Comparison of ENCODE assay signal across 24 mouse cellular contexts in genomic region chr5:91047987-91048386, GRCm38 (mm10). TPM values are rescaled to one million over a fixed set of nuclear protein-coding genes. Genes with fewer than 3 reads are reported as not detected.
A peak's percentile ranks its signal among the peaks of the same experiment; 100 is the strongest.
DNase-seq lines count a peak whose midpoint lies in the region; ATAC-seq and TF ChIP-seq lines count a peak whose summit lies in the region.
"Had no signal": no experiment of that assay in that cellular context is flagged by ENCODE, and none has a peak within 500 bp of the region (broad histone marks: within the 10 kb centered on the region; RNA-seq: fewer than 3 reads in every experiment).

No protein-coding gene starts in this region.

- no peak overlapping the region for H3K4me2 ChIP-seq in intestine, embryonic 15.5 days (replicated peaks)
- no peak overlapping the region for H3K4me2 ChIP-seq in intestine, postnatal 0 days (replicated peaks; ENCODE audit: low read depth)
- H3K4me2 ChIP-seq in lung, embryonic 15.5 days, result no peak overlapping the region
- no peak overlapping the region for H3K4me2 ChIP-seq in intestine, embryonic 16.5 days (ENCODE audit: low read depth, low read length)
- no peak overlapping the region for H3K4me2 ChIP-seq in forebrain, embryonic 13.5 days
- H3K4me2 ChIP-seq: heart, embryonic 11.5 days; hindbrain, embryonic 13.5 days had no signal

- peak; percentile 67 for ATAC-seq in intestine, embryonic 15.5 days
- no peak for ATAC-seq in intestine, postnatal 0 days
- peak; percentile 49; the same call in 1 of the 2 replicates for ATAC-seq in lung, embryonic 15.5 days (ENCODE audit: borderline replicate concordance, extremely low read depth, low FRiP score, low TSS enrichment)
- peak; percentile 77 for ATAC-seq in intestine, embryonic 16.5 days
- ATAC-seq in forebrain, embryonic 13.5 days, result no peak
- ATAC-seq: activated CD4-positive, CD25-positive, alpha-beta regulatory T cell, adult 4 months; forebrain, embryonic 14.5 days; forebrain, postnatal 0 days; hindbrain, embryonic 16.5 days had no signal

- H3K9me3 ChIP-seq in intestine, embryonic 15.5 days, result no peaks in the 10 kb centered on the region
- no peaks in the 10 kb centered on the region for H3K9me3 ChIP-seq in intestine, postnatal 0 days (ENCODE audit: control insufficient read depth)
- no peaks in the 10 kb centered on the region for H3K9me3 ChIP-seq in lung, embryonic 15.5 days
- no peaks in the 10 kb centered on the region for H3K9me3 ChIP-seq in intestine, embryonic 16.5 days (ENCODE audit: control insufficient read depth, low read length)
- no peaks in the 10 kb centered on the region for H3K9me3 ChIP-seq in forebrain, embryonic 13.5 days (replicated peaks)
- H3K9me3 ChIP-seq: forebrain, embryonic 10.5 days; hindbrain, embryonic 13.5 days had no signal

- no peaks in the 10 kb centered on the region for H3K27me3 ChIP-seq in intestine, embryonic 15.5 days (replicated peaks)
- H3K27me3 ChIP-seq in intestine, postnatal 0 days (replicated peaks; ENCODE audit: control insufficient read depth, insufficient read depth, low read length), result no peaks in the 10 kb centered on the region
- H3K27me3 ChIP-seq in lung, embryonic 15.5 days, result no peaks in the 10 kb centered on the region
- no peaks in the 10 kb centered on the region for H3K27me3 ChIP-seq in intestine, embryonic 16.5 days (replicated peaks; ENCODE audit: control insufficient read depth, insufficient read depth, low read length)
- no peaks in the 10 kb centered on the region for H3K27me3 ChIP-seq in forebrain, embryonic 13.5 days
- H3K27me3 ChIP-seq: hindbrain, embryonic 13.5 days had no signal

- DNase-seq in lung, postnatal 4 days, result no peak
- DNase-seq: adrenal gland, adult 8-10 months; adrenal gland, postnatal 25 days; cerebellum, adult 11-12 months; cerebellum, adult 8-10 months; cerebellum, postnatal 10 days; cerebellum, postnatal 36 days; forebrain, postnatal 0 days; gastrocnemius, adult 2 months; gastrocnemius, postnatal 14 days; heart, adult 11 months had no signal

- H3K36me3 ChIP-seq in intestine, embryonic 15.5 days, result no peaks in the 10 kb centered on the region
- H3K36me3 ChIP-seq in intestine, postnatal 0 days (ENCODE audit: control insufficient read depth, insufficient read depth), result no peaks in the 10 kb centered on the region
- no peaks in the 10 kb centered on the region for H3K36me3 ChIP-seq in lung, embryonic 15.5 days
- no peaks in the 10 kb centered on the region for H3K36me3 ChIP-seq in intestine, embryonic 16.5 days (ENCODE audit: control insufficient read depth, insufficient read depth, low read length)
- H3K36me3 ChIP-seq in forebrain, embryonic 13.5 days (ENCODE audit: poor library complexity, severe bottlenecking), result no peaks in the 10 kb centered on the region
- H3K36me3 ChIP-seq: forebrain, embryonic 10.5 days; hindbrain, embryonic 13.5 days had no signal

- 42% methylated on average over 6 of the region's 6 CpGs for WGBS in intestine, embryonic 15.5 days
- WGBS in intestine, postnatal 0 days, result 48% methylated on average over 6 of the region's 6 CpGs
- WGBS in lung, embryonic 15.5 days, result 40% methylated on average over 6 of the region's 6 CpGs
- 48% methylated on average over 6 of the region's 6 CpGs for WGBS in intestine, embryonic 16.5 days
- WGBS in forebrain, embryonic 13.5 days, result 85% methylated on average over 6 of the region's 6 CpGs

- no peak overlapping the region for H3K27ac ChIP-seq in intestine, embryonic 15.5 days
- H3K27ac ChIP-seq in intestine, postnatal 0 days (ENCODE audit: low read depth, low read length), result no peak overlapping the region
- no peak overlapping the region for H3K27ac ChIP-seq in lung, embryonic 15.5 days
- no peak overlapping the region for H3K27ac ChIP-seq in intestine, embryonic 16.5 days (ENCODE audit: low read length)
- H3K27ac ChIP-seq in forebrain, embryonic 13.5 days, result no peak overlapping the region
- H3K27ac ChIP-seq: forebrain, embryonic 10.5 days; gastrocnemius, adult 2 months; hindbrain, embryonic 13.5 days had no signal

- no peak for TF ChIP-seq CTCF in intestine, postnatal 0 days (IDR thresholded peaks at IDR 0.05; ENCODE audit: low read depth)

- H3K9ac ChIP-seq in intestine, embryonic 15.5 days, result no peak overlapping the region
- H3K9ac ChIP-seq in intestine, postnatal 0 days (ENCODE audit: low read depth, low read length), result no peak overlapping the region
- no peak overlapping the region for H3K9ac ChIP-seq in lung, embryonic 15.5 days
- no peak overlapping the region for H3K9ac ChIP-seq in intestine, embryonic 16.5 days (ENCODE audit: low read depth, low read length)
- H3K9ac ChIP-seq in forebrain, embryonic 13.5 days, result no peak overlapping the region
- H3K9ac ChIP-seq: forebrain, postnatal 0 days; hindbrain, embryonic 13.5 days had no signal

- H3K4me3 ChIP-seq in intestine, embryonic 15.5 days (replicated peaks), result no peak overlapping the region
- H3K4me3 ChIP-seq in intestine, postnatal 0 days (ENCODE audit: low read depth, low read length), result no peak overlapping the region
- H3K4me3 ChIP-seq in lung, embryonic 15.5 days, result no peak overlapping the region
- no peak overlapping the region for H3K4me3 ChIP-seq in intestine, embryonic 16.5 days (ENCODE audit: low read length)
- H3K4me3 ChIP-seq in forebrain, embryonic 13.5 days, result no peak overlapping the region
- H3K4me3 ChIP-seq: forebrain, embryonic 10.5 days; gastrocnemius, adult 2 months; hindbrain, embryonic 13.5 days had no signal

- no peaks in the 10 kb centered on the region for H3K4me1 ChIP-seq in intestine, embryonic 15.5 days (replicated peaks)
- H3K4me1 ChIP-seq in intestine, postnatal 0 days (replicated peaks; ENCODE audit: control insufficient read depth, insufficient read depth, low read length), result no peaks in the 10 kb centered on the region
- no peaks in the 10 kb centered on the region for H3K4me1 ChIP-seq in lung, embryonic 15.5 days
- H3K4me1 ChIP-seq in intestine, embryonic 16.5 days (ENCODE audit: control insufficient read depth, insufficient read depth, low read length), result no peaks in the 10 kb centered on the region
- no peaks in the 10 kb centered on the region for H3K4me1 ChIP-seq in forebrain, embryonic 13.5 days
- H3K4me1 ChIP-seq: forebrain, embryonic 10.5 days; hindbrain, embryonic 13.5 days had no signal

RNA-seq across cellular contexts. Expression of gene Epgn, which starts 20.7 kb away (rescaled TPM):
- polyA plus RNA-seq in intestine, embryonic 15.5 days (2015; fragmentation: Nextera tagmentation; extraction: Ambion mirVana), result not detected in 2 replicates
- polyA plus RNA-seq in intestine, postnatal 0 days (2015; fragmentation: Nextera tagmentation; extraction: Ambion mirVana), result 0.12 TPM in 1 of 2 replicates, not detected in the other
- 0.16 TPM in 1 of 2 replicates, not detected in the other for polyA plus RNA-seq in lung, embryonic 15.5 days (2015; fragmentation: Nextera tagmentation; extraction: Ambion mirVana)
- 0.10 TPM in 1 of 2 replicates, not detected in the other for polyA plus RNA-seq in intestine, embryonic 16.5 days (2015; fragmentation: Nextera tagmentation; extraction: Ambion mirVana)
- 0.09 and 0.23 TPM in 2 replicates for polyA plus RNA-seq in forebrain, embryonic 13.5 days (2015; fragmentation: Nextera tagmentation; extraction: Ambion mirVana)
- polyA plus RNA-seq: activated CD4-positive, CD25-positive, alpha-beta regulatory T cell, adult 4 months; heart, embryonic 14.5 days; hindbrain, embryonic 13.5 days; hindbrain, embryonic 16.5 days had no signal

RNA-seq across cellular contexts. Expression of gene Ereg, which starts 26.4 kb away (rescaled TPM):
- 1.2 TPM in 2 replicates for polyA plus RNA-seq in intestine, embryonic 15.5 days (2015; fragmentation: Nextera tagmentation; extraction: Ambion mirVana)
- 1.4 and 2.0 TPM in 2 replicates for polyA plus RNA-seq in intestine, postnatal 0 days (2015; fragmentation: Nextera tagmentation; extraction: Ambion mirVana)
- polyA plus RNA-seq in lung, embryonic 15.5 days (2015; fragmentation: Nextera tagmentation; extraction: Ambion mirVana), result 0.35 and 0.41 TPM in 2 replicates
- 1.3 and 1.5 TPM in 2 replicates for polyA plus RNA-seq in intestine, embryonic 16.5 days (2015; fragmentation: Nextera tagmentation; extraction: Ambion mirVana)
- polyA plus RNA-seq in forebrain, embryonic 13.5 days (2015; fragmentation: Nextera tagmentation; extraction: Ambion mirVana), result not detected in 2 replicates
- polyA plus RNA-seq: activated CD4-positive, CD25-positive, alpha-beta regulatory T cell, adult 4 months; forebrain, embryonic 14.5 days; forebrain, postnatal 0 days; frontal cortex, adult 2 months; heart, embryonic 11.5 days; heart, embryonic 14.5 days; hindbrain, embryonic 13.5 days; hindbrain, embryonic 16.5 days had no signal

Comparison
In these comparisons a context has a peak if more than half of its experiments do, and no peak if none do; other contexts are left out.
1. ATAC-seq: peak in intestine, embryonic 15.5 days (single experiment), lung, embryonic 15.5 days (single experiment) and intestine, embryonic 16.5 days (single experiment); none in intestine, postnatal 0 days (single experiment) and forebrain, embryonic 13.5 days (single experiment).